Mouse (Mus musculus): ENCODE data around the gene Gm49396. TPM values are rescaled to one million over a fixed set of nuclear protein-coding genes. Genes with fewer than 3 reads are reported as not detected.

The Gm49396 gene
- polyA plus RNA-seq, 1 experiment from 2014 or later = 5.8 TPM

Small RNAs within 50 kb of the gene (microRNA-seq; reads per million reads assigned to microRNA genes)
- gene Gm38670 (4.2 reads per million, percentile 6 among the genes with 10 or more reads in this experiment), gene Mir3569 (not detected)

Other genes starting within 250 kb of the Gm49396 start
- gene Syne4, start 248.5 kb upstream of the Gm49396 start, polyA plus RNA-seq (2016; fragmentation: Nextera tagmentation; extraction: Ambion mirVana) = 11.7 and 12.1 TPM in 2 replicates
- gene E130208F15Rik, start 241.6 kb upstream of the Gm49396 start, polyA plus RNA-seq (2016; fragmentation: Nextera tagmentation; extraction: Ambion mirVana) = 2.3 and 2.9 TPM in 2 replicates
- 8.1 and 8.2 TPM in 2 replicates for gene Sdhaf1, start 239.4 kb upstream of the Gm49396 start, polyA plus RNA-seq (2016; fragmentation: Nextera tagmentation; extraction: Ambion mirVana)
- 1.9 and 2.1 TPM in 2 replicates for gene Lrfn3, start 200.6 kb upstream of the Gm49396 start, polyA plus RNA-seq (2016; fragmentation: Nextera tagmentation; extraction: Ambion mirVana)
- gene Tyrobp, start 149.6 kb upstream of the Gm49396 start, polyA plus RNA-seq (2016; fragmentation: Nextera tagmentation; extraction: Ambion mirVana) = 51.1 and 52.7 TPM in 2 replicates
- 3.0 and 4.1 TPM in 2 replicates for gene Hcst, start 143.5 kb upstream of the Gm49396 start, polyA plus RNA-seq (2016; fragmentation: Nextera tagmentation; extraction: Ambion mirVana)
- gene Nfkbid, start 141.6 kb upstream of the Gm49396 start, polyA plus RNA-seq (2016; fragmentation: Nextera tagmentation; extraction: Ambion mirVana) = 1.5 and 2.1 TPM in 2 replicates
- 7.5 and 8.2 TPM in 2 replicates for gene Aplp1, start 117.8 kb upstream of the Gm49396 start, polyA plus RNA-seq (2016; fragmentation: Nextera tagmentation; extraction: Ambion mirVana)
- 0.05 and 0.17 TPM in 2 replicates for gene Kirrel2, start 105.7 kb upstream of the Gm49396 start, polyA plus RNA-seq (2016; fragmentation: Nextera tagmentation; extraction: Ambion mirVana)
- gene Nphs1, start 105.0 kb upstream of the Gm49396 start, polyA plus RNA-seq (2016; fragmentation: Nextera tagmentation; extraction: Ambion mirVana) = 0.14 and 0.18 TPM in 2 replicates
- gene Prodh2, start 69.7 kb upstream of the Gm49396 start, polyA plus RNA-seq (2016; fragmentation: Nextera tagmentation; extraction: Ambion mirVana) = 21.1 and 22.3 TPM in 2 replicates
- gene Arhgap33, start 28.3 kb upstream of the Gm49396 start, polyA plus RNA-seq (2016; fragmentation: Nextera tagmentation; extraction: Ambion mirVana) = 4.0 and 4.8 TPM in 2 replicates
- gene Hspb6, start 11.2 kb upstream of the Gm49396 start, polyA plus RNA-seq (2016; fragmentation: Nextera tagmentation; extraction: Ambion mirVana) = 5.0 and 5.4 TPM in 2 replicates
- gene Proser3, start 11.0 kb upstream of the Gm49396 start, polyA plus RNA-seq (2016; fragmentation: Nextera tagmentation; extraction: Ambion mirVana) = 5.3 and 5.6 TPM in 2 replicates
- gene Lin37, start 3.5 kb upstream of the Gm49396 start, polyA plus RNA-seq (2016; fragmentation: Nextera tagmentation; extraction: Ambion mirVana) = 30.3 and 31.4 TPM in 2 replicates
- gene U2af1l4, start within 50 bp of the Gm49396 start, polyA plus RNA-seq (2016; fragmentation: Nextera tagmentation; extraction: Ambion mirVana) = 51.9 and 55.1 TPM in 2 replicates
- gene Psenen, start 283 bp downstream of the Gm49396 start, polyA plus RNA-seq (2016; fragmentation: Nextera tagmentation; extraction: Ambion mirVana) = 83.3 and 87.9 TPM in 2 replicates
- gene Igflr1, start 2.1 kb downstream of the Gm49396 start, polyA plus RNA-seq (2016; fragmentation: Nextera tagmentation; extraction: Ambion mirVana) = 3.0 and 3.9 TPM in 2 replicates
- 4.5 and 4.9 TPM in 2 replicates for gene Kmt2b, start 25.4 kb downstream of the Gm49396 start, polyA plus RNA-seq (2016; fragmentation: Nextera tagmentation; extraction: Ambion mirVana)
- gene Zbtb32, start 35.6 kb downstream of the Gm49396 start, polyA plus RNA-seq (2016; fragmentation: Nextera tagmentation; extraction: Ambion mirVana) = 0.17 and 0.20 TPM in 2 replicates
- gene Upk1a, start 49.5 kb downstream of the Gm49396 start, polyA plus RNA-seq (2016; fragmentation: Nextera tagmentation; extraction: Ambion mirVana) = 0.25 and 0.33 TPM in 2 replicates
- 691 and 732 TPM in 2 replicates for gene Cox6b1, start 62.8 kb downstream of the Gm49396 start, polyA plus RNA-seq (2016; fragmentation: Nextera tagmentation; extraction: Ambion mirVana)
- 0.12 and 0.19 TPM in 2 replicates for gene Etv2, start 72.5 kb downstream of the Gm49396 start, polyA plus RNA-seq (2016; fragmentation: Nextera tagmentation; extraction: Ambion mirVana)
- 83.1 and 83.5 TPM in 2 replicates for gene Rbm42, start 87.0 kb downstream of the Gm49396 start, polyA plus RNA-seq (2016; fragmentation: Nextera tagmentation; extraction: Ambion mirVana)
- gene Haus5, start 101.7 kb downstream of the Gm49396 start, polyA plus RNA-seq (2016; fragmentation: Nextera tagmentation; extraction: Ambion mirVana) = 47.8 and 50.4 TPM in 2 replicates
- gene Pmis2, start 108.3 kb downstream of the Gm49396 start, polyA plus RNA-seq (2016; fragmentation: Nextera tagmentation; extraction: Ambion mirVana) = not detected in 2 replicates
- 0.65 and 1.0 TPM in 2 replicates for gene 2200002J24Rik, start 135.6 kb downstream of the Gm49396 start, polyA plus RNA-seq (2016; fragmentation: Nextera tagmentation; extraction: Ambion mirVana)
- gene Atp4a, start 148.9 kb downstream of the Gm49396 start, polyA plus RNA-seq (2016; fragmentation: Nextera tagmentation; extraction: Ambion mirVana) = 1.8 and 1.9 TPM in 2 replicates
- gene Tmem147, start 166.2 kb downstream of the Gm49396 start, polyA plus RNA-seq (2016; fragmentation: Nextera tagmentation; extraction: Ambion mirVana) = 125 and 126 TPM in 2 replicates
- gene Gapdhs, start 180.3 kb downstream of the Gm49396 start, polyA plus RNA-seq (2016; fragmentation: Nextera tagmentation; extraction: Ambion mirVana) = not detected in 2 replicates
- gene Sbsn, start 188.1 kb downstream of the Gm49396 start, polyA plus RNA-seq (2016; fragmentation: Nextera tagmentation; extraction: Ambion mirVana) = 0.19 and 0.41 TPM in 2 replicates
- not detected in 2 replicates for gene Dmkn, start 200.4 kb downstream of the Gm49396 start, polyA plus RNA-seq (2016; fragmentation: Nextera tagmentation; extraction: Ambion mirVana)
- not detected in 2 replicates for gene Krtdap, start 224.6 kb downstream of the Gm49396 start, polyA plus RNA-seq (2016; fragmentation: Nextera tagmentation; extraction: Ambion mirVana)

Data from liver, embryonic 12.5 days (tissue).